Mouse (Mus musculus): ENCODE measurements around the gene Mex3a. TPM values are rescaled to one million over a fixed set of nuclear protein-coding genes. Genes with fewer than 3 reads are reported as not detected.
A peak's percentile ranks its signal among the peaks of the same experiment; 100 is the strongest.

Gene Mex3a
- polyA plus RNA-seq (2014; fragmentation: Nextera tagmentation; extraction: Ambion mirVana): 45.9 and 51.9 TPM in 2 replicates

DNA sequence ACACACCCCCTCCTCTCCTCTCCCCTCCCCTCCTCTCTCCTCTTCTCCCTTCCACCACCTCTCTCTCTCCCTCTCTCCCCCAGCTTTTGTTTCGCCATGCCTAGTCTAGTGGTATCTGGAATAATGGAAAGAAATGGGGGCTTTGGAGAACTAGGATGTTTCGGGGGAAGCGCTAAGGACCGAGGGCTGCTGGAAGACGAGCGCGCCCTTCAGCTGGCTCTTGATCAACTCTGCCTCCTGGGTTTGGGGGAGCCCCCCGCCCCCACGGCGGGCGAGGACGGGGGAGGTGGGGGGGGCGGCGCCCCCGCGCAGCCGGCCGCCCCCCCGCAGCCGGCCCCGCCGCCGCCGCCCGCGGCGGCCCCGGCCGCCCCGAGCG is at the start of gene Mex3a:
Gene Mex3a (plus strand): TSS at position 97 of the 376 bp plus-strand sequence.
- ATAC-seq (ENCODE audit: low FRiP score) (no peak), DNase-seq (ENCODE audit: low spot score) (no peak)
- Histone ChIP-seq H3K9me3 (ENCODE audit: control insufficient read depth, low read length) (no peaks in the 10 kb centered on the region), H3K4me3 (ENCODE audit: low read depth, low read length) (peak within 1 kb of the TSS; percentile 94), H3K4me2 (replicated peaks; ENCODE audit: low read depth, low read length) (peak within 1 kb of the TSS; percentile 93), H3K36me3 (ENCODE audit: control insufficient read depth, insufficient read depth, low read length) (peaks cover 6% of the 10 kb centered on the region; the same call in 1 of the 2 replicates), H3K4me1 (replicated peaks; ENCODE audit: control insufficient read depth, insufficient read depth, low read length) (peaks cover 34% of the 10 kb centered on the region), H3K9ac (ENCODE audit: low read depth, low read length) (peak within 1 kb of the TSS; percentile 99), H3K27ac (ENCODE audit: low read depth, low read length) (peak within 1 kb of the TSS; percentile 97), H3K27me3 (ENCODE audit: control insufficient read depth, insufficient read depth, low read length) (no peaks in the 10 kb centered on the region)
- 0% methylated on average over 15 of the region's 31 CpGs for WGBS

DNA sequence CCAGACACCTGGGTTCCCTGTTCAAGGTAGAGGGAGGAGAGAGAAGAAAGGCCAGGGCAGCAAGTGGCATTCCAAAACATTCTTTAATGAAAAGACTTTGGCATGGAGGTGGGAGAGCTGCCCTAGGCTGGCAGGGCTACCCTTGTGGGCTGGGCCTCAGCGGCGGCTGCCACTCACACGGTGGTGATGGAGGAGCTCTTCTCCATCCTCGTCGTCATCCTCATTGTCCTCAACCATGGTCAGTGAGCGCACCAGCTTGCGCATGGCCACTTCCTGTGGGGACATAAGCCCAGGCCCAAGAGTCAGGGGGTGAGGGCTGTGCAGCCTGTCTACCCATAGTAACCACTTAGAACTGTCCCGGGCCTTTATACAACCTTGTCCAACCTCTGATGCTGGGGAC is 49.1 kb upstream of the Mex3a start:
- no peak overlapping the region for H3K4me3 ChIP-seq (ENCODE audit: low read depth, low read length)
- WGBS: 79% methylated on average over 8 of the region's 8 CpGs
- ATAC-seq (ENCODE audit: low FRiP score): no peak; the same call in 1 of the 2 replicates
- no peaks in the 10 kb centered on the region for H3K36me3 ChIP-seq (ENCODE audit: control insufficient read depth, insufficient read depth, low read length)
- H3K4me1 ChIP-seq (replicated peaks; ENCODE audit: control insufficient read depth, insufficient read depth, low read length): peaks cover 5% of the 10 kb centered on the region; the same call in 1 of the 2 replicates
- H3K9ac ChIP-seq (ENCODE audit: low read depth, low read length): no peak overlapping the region
- no peak for DNase-seq (ENCODE audit: low spot score)
- H3K4me2 ChIP-seq (replicated peaks; ENCODE audit: low read depth, low read length): no peak overlapping the region
- H3K27me3 ChIP-seq (ENCODE audit: control insufficient read depth, insufficient read depth, low read length): peaks cover 29% of the 10 kb centered on the region
- no peak overlapping the region for H3K27ac ChIP-seq (ENCODE audit: low read depth, low read length)
- H3K9me3 ChIP-seq (ENCODE audit: control insufficient read depth, low read length): no peaks in the 10 kb centered on the region

DNA sequence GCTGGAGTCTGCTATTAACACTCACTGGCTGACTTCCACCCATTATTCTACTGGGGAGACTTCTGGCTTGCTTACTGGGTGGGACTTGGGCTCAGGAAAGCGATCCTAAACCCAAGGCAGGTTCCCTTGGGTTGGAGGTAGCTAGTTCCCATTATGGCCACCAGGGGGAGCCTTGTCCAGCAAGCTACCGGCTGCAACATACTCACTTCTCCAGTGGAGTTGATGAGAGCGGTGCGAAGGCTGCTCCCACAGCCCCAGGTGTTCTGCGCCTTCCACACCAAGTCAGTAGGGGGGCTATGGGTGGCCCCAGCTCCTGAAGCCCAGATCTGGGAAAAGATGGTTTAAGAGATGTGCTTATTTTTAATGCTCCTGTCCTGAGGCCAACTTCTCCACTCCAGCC is 48.6 kb upstream of the Mex3a start:
- peak; percentile 88 for DNase-seq (ENCODE audit: low spot score)
- Histone ChIP-seq H3K27ac (ENCODE audit: low read depth, low read length) (no peak overlapping the region), H3K4me3 (ENCODE audit: low read depth, low read length) (no peak overlapping the region), H3K9me3 (ENCODE audit: control insufficient read depth, low read length) (no peaks in the 10 kb centered on the region), H3K36me3 (ENCODE audit: control insufficient read depth, insufficient read depth, low read length) (no peaks in the 10 kb centered on the region), H3K27me3 (ENCODE audit: control insufficient read depth, insufficient read depth, low read length) (peaks cover 29% of the 10 kb centered on the region), H3K9ac (ENCODE audit: low read depth, low read length) (no peak overlapping the region), H3K4me1 (replicated peaks; ENCODE audit: control insufficient read depth, insufficient read depth, low read length) (peaks cover 5% of the 10 kb centered on the region; the same call in 1 of the 2 replicates), H3K4me2 (replicated peaks; ENCODE audit: low read depth, low read length) (no peak overlapping the region)
- no peak; the same call in 1 of the 2 replicates for ATAC-seq (ENCODE audit: low FRiP score)
- WGBS: 10% methylated on average over 5 of the region's 5 CpGs

DNA sequence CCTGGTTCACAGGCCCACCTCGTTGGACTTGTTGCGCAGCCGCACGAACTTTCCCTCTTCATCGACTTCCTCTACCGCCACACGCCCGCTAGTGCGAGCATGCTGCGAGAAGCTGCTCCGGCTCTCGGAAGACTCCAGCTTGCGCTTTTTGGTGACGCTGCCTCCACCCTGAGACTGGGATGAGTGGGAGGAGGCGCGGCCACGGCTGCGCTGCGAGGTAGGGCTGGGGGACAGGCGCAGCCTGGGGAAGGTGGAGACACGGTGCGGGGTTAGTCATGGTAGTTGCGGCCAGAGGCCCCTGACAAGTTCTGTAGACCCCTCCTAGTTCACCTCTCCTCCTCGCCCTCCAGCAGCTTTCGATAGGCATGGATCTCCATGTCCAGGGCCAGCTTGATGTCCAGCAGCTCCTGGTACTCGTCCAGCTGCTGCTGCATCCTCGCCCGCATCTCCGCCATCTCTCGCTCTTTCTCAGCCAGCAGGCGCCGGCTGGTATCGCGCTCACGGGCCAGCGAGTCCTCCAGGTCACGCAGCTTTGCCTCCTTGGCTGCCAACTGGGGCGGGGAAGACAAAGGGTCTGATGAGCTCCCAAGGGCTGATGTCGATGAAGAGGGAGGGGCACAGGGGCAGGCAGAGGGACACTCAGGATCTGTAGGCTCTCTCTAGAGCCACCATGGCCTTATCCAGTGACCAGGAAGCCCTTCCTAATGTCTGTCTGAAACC is 47.4 kb upstream of the Mex3a start:
- peaks cover 5% of the 10 kb centered on the region; the same call in 1 of the 2 replicates for H3K4me1 ChIP-seq (replicated peaks; ENCODE audit: control insufficient read depth, insufficient read depth, low read length)
- ATAC-seq (ENCODE audit: low FRiP score) (no peak), DNase-seq (ENCODE audit: low spot score) (peak; percentile 52)
- H3K9me3 ChIP-seq (ENCODE audit: control insufficient read depth, low read length): no peaks in the 10 kb centered on the region
- peaks cover 29% of the 10 kb centered on the region for H3K27me3 ChIP-seq (ENCODE audit: control insufficient read depth, insufficient read depth, low read length)
- H3K4me3 ChIP-seq (ENCODE audit: low read depth, low read length): peak overlapping the region; percentile 29
- peak overlapping the region; percentile 24; the same call in 1 of the 2 replicates for H3K9ac ChIP-seq (ENCODE audit: low read depth, low read length)
- H3K27ac ChIP-seq (ENCODE audit: low read depth, low read length): no peak overlapping the region
- 12% methylated on average over 39 of the region's 39 CpGs for WGBS
- H3K36me3 ChIP-seq (ENCODE audit: control insufficient read depth, insufficient read depth, low read length): no peaks in the 10 kb centered on the region
- H3K4me2 ChIP-seq (replicated peaks; ENCODE audit: low read depth, low read length): peak overlapping the region; percentile 47

DNA sequence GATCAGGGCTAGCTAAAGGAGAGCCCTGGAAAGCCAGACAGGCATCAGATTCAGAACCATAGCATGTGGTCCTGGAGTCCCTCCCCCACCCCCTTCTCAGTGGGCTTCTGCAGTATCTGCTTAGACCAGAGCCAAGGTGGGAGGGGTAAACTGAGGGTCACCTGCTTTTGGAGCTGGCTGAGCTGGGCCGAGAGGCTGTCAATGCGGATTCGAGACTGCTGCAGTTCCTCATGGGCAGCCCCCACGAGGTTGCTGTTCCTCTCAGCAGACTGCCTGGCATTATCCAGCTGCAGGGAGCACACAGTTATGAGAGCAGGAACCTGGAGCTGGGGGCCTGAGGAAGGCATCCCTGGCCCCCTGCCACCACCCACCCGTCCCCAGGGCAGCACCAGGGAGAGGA is 46.2 kb upstream of the Mex3a start:
- Histone ChIP-seq H3K27me3 (ENCODE audit: control insufficient read depth, insufficient read depth, low read length) (peaks cover 29% of the 10 kb centered on the region), H3K9ac (ENCODE audit: low read depth, low read length) (no peak overlapping the region), H3K4me1 (replicated peaks; ENCODE audit: control insufficient read depth, insufficient read depth, low read length) (peaks cover 5% of the 10 kb centered on the region; the same call in 1 of the 2 replicates), H3K36me3 (ENCODE audit: control insufficient read depth, insufficient read depth, low read length) (no peaks in the 10 kb centered on the region), H3K27ac (ENCODE audit: low read depth, low read length) (no peak overlapping the region), H3K4me2 (replicated peaks; ENCODE audit: low read depth, low read length) (no peak overlapping the region), H3K4me3 (ENCODE audit: low read depth, low read length) (no peak overlapping the region), H3K9me3 (ENCODE audit: control insufficient read depth, low read length) (no peaks in the 10 kb centered on the region)
- WGBS: 72% methylated on average over 5 of the region's 5 CpGs
- no peak for DNase-seq (ENCODE audit: low spot score)
- no peak for ATAC-seq (ENCODE audit: low FRiP score)

DNA sequence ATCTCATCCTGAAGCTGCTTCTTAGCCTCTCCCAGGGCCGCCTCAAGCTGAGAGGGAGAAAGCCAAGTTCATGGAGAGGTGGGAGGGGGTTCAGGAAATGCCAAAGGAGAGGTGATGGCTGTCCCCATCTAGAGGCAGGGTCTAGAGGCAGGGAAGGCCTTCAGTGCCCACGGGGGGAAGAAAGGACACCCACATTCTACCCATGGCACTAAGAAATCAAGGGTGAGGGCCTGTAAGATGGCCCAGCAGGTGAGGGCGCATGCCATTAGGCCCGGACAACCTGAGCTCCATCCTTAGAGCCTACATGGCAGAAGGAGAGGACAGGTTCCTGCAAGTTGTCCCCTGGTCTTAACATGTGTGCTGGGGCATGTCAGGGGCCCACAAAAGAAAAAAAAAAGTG is 45.3 kb upstream of the Mex3a start:
- Histone ChIP-seq H3K4me1 (replicated peaks; ENCODE audit: control insufficient read depth, insufficient read depth, low read length) (peaks cover 5% of the 10 kb centered on the region; the same call in 1 of the 2 replicates), H3K4me2 (replicated peaks; ENCODE audit: low read depth, low read length) (no peak overlapping the region), H3K9ac (ENCODE audit: low read depth, low read length) (no peak overlapping the region), H3K27me3 (ENCODE audit: control insufficient read depth, insufficient read depth, low read length) (peaks cover 28% of the 10 kb centered on the region), H3K4me3 (ENCODE audit: low read depth, low read length) (no peak overlapping the region), H3K36me3 (ENCODE audit: control insufficient read depth, insufficient read depth, low read length) (no peaks in the 10 kb centered on the region), H3K27ac (ENCODE audit: low read depth, low read length) (no peak overlapping the region), H3K9me3 (ENCODE audit: control insufficient read depth, low read length) (no peaks in the 10 kb centered on the region)
- ATAC-seq (ENCODE audit: low FRiP score) (no peak), DNase-seq (ENCODE audit: low spot score) (no peak)
- 76% methylated on average over 4 of the region's 4 CpGs for WGBS

DNA sequence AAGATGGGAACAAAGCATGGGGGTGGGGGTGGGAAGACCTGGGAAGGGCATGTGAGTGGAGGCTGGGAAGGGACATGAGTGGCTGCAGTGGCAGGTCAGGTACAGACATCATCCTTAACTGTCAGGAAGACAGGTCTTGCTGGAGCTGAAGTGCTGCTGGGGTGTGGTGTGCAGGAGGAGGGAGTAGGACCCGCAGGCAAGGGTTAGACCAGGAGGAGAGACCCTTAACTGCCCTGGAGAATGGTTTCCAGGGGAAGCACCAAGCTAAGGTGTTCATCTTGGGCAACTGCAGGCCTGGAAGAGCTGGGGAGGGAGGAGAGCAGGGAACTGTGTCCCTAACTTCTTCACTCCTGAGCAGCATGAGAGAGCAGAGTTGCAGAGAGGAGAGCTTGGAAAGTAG is 44.8 kb upstream of the Mex3a start:
- H3K36me3 ChIP-seq (ENCODE audit: control insufficient read depth, insufficient read depth, low read length): no peaks in the 10 kb centered on the region
- 71% methylated on average over 1 of the region's 1 CpGs for WGBS
- H3K4me2 ChIP-seq (replicated peaks; ENCODE audit: low read depth, low read length): no peak overlapping the region
- H3K4me3 ChIP-seq (ENCODE audit: low read depth, low read length): no peak overlapping the region
- no peaks in the 10 kb centered on the region for H3K9me3 ChIP-seq (ENCODE audit: control insufficient read depth, low read length)
- H3K9ac ChIP-seq (ENCODE audit: low read depth, low read length): no peak overlapping the region
- peaks cover 6% of the 10 kb centered on the region; the same call in 1 of the 2 replicates for H3K4me1 ChIP-seq (replicated peaks; ENCODE audit: control insufficient read depth, insufficient read depth, low read length)
- no peak overlapping the region for H3K27ac ChIP-seq (ENCODE audit: low read depth, low read length)
- ATAC-seq (ENCODE audit: low FRiP score): no peak
- H3K27me3 ChIP-seq (ENCODE audit: control insufficient read depth, insufficient read depth, low read length): peaks cover 27% of the 10 kb centered on the region
- no peak for DNase-seq (ENCODE audit: low spot score)

DNA sequence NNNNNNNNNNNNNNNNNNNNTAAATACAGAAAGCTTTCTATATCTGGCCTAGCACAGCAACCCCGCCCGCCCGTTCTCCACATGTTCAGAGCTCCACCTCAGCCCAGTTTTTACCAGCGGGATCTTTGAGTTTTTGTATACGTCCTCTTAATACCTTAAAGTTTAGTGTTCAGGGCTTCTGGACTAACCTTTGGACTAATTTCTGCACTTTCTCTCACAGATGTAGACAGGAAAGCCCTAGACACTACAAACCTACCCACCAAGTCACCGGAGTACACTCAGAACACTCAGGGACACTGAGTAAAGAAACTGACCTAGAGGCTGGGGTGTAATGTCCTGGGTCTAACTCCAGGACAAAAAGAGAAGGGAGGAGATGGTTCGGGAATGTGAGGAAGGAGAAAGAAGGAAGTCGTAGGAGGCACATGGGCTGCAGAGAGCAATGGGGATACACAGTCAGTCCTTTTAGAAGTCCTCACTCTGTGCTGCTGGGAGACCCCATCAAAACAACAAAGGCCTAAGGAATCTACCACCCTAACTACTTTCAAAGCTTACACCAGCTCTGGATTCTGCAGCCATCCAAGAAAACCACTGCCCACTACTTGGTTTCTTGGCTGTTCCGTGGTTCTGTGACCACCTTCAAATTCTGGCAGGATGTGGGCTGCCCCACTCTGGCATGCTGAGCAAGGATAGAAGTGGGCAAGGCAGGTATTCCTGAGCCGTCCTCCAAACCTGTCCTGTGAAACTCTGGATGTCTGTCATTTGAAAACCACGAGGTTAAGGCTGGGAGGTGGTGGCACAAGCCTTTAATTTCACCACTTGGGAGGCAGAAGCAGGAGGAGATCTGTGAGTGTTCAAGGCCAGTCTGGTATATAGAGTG is 38.3 kb upstream of the Mex3a start:
- DNase-seq (ENCODE audit: low spot score): no peak
- 0 out of 2 replicates have a peak overlapping the region, but pooled peaks have one; percentile 2 for H3K9ac ChIP-seq (ENCODE audit: low read depth, low read length)
- no peak overlapping the region for H3K27ac ChIP-seq (ENCODE audit: low read depth, low read length)
- peaks cover 4% of the 10 kb centered on the region; the same call in 1 of the 2 replicates for H3K4me1 ChIP-seq (replicated peaks; ENCODE audit: control insufficient read depth, insufficient read depth, low read length)
- H3K4me2 ChIP-seq (replicated peaks; ENCODE audit: low read depth, low read length): no peak overlapping the region
- H3K36me3 ChIP-seq (ENCODE audit: control insufficient read depth, insufficient read depth, low read length): no peaks in the 10 kb centered on the region
- no peak for ATAC-seq (ENCODE audit: low FRiP score)
- H3K4me3 ChIP-seq (ENCODE audit: low read depth, low read length): no peak overlapping the region
- 84% methylated on average over 11 of the region's 11 CpGs for WGBS
- H3K9me3 ChIP-seq (ENCODE audit: control insufficient read depth, low read length): no peaks in the 10 kb centered on the region
- H3K27me3 ChIP-seq (ENCODE audit: control insufficient read depth, insufficient read depth, low read length): no peaks in the 10 kb centered on the region

Data from hindbrain, embryonic 11.5 days (tissue).